Mouse (Mus musculus): ENCODE results near the gene Henmt1.

Henmt1 gene

GRCm38 (mm10) chr3:108940001-108940633 is 444 bp downstream of the Henmt1 start, which contains the start of gene Gm9857:
Gm9857 (minus strand) TSS chr3:108940445.
- no peak for DNase-seq (ENCODE audit: low read depth in 2 of 2, low spot score in 2 of 2)

- no peak for DNase-seq (ENCODE audit: low read depth in 2 of 2, low spot score in 2 of 2)
These were observed 1.3 kb downstream of the Henmt1 start for GRCm38 (mm10) chr3:108940996-108941395.

GRCm38 (mm10) chr3:108957976-108958375 is 18.3 kb downstream of the Henmt1 start:
- DNase-seq (ENCODE audit: low read depth in 2 of 2, low spot score in 2 of 2), result no peak

- DNase-seq (ENCODE audit: low read depth in 2 of 2, low spot score in 2 of 2), result no peak
These were observed 20.1 kb downstream of the Henmt1 start for GRCm38 (mm10) chr3:108959680-108960295.

GRCm38 (mm10) chr3:108961226-108961625 is 21.6 kb downstream of the Henmt1 start:
- DNase-seq (ENCODE audit: low read depth in 2 of 2, low spot score in 2 of 2), result no peak

GRCm38 (mm10) chr3:108961655-108962054 is 22.0 kb downstream of the Henmt1 start:
- no peak for DNase-seq (ENCODE audit: low read depth in 2 of 2, low spot score in 2 of 2)

GRCm38 (mm10) chr3:108963278-108963677 is 23.6 kb downstream of the Henmt1 start:
- no peak for DNase-seq (ENCODE audit: low read depth in 2 of 2, low spot score in 2 of 2)

- DNase-seq (ENCODE audit: low read depth in 2 of 2, low spot score in 2 of 2), result no peak
These were observed 24.1 kb downstream of the Henmt1 start for GRCm38 (mm10) chr3:108963776-108964175.

- DNase-seq (ENCODE audit: low read depth in 2 of 2, low spot score in 2 of 2), result no peak
These were observed 24.8 kb downstream of the Henmt1 start for GRCm38 (mm10) chr3:108964361-108965044.

GRCm38 (mm10) chr3:108966051-108966450 is 26.4 kb downstream of the Henmt1 start:
- DNase-seq (ENCODE audit: low read depth in 2 of 2, low spot score in 2 of 2), result no peak

GRCm38 (mm10) chr3:108973980-108974660 is 34.4 kb downstream of the Henmt1 start:
- DNase-seq (ENCODE audit: low read depth in 2 of 2, low spot score in 2 of 2), result no peak

- no peak for DNase-seq (ENCODE audit: low read depth in 2 of 2, low spot score in 2 of 2)
These were observed 35.3 kb downstream of the Henmt1 start for GRCm38 (mm10) chr3:108974920-108975485.

GRCm38 (mm10) chr3:108977340-108978030 is 37.8 kb downstream of the Henmt1 start:
- peak; percentile 3 to 8 for DNase-seq (ENCODE audit: low read depth in 2 of 2, low spot score in 2 of 2)

- DNase-seq (ENCODE audit: low read depth in 2 of 2, low spot score in 2 of 2), result no peak
These were observed 42.3 kb downstream of the Henmt1 start for GRCm38 (mm10) chr3:108981946-108982345.

GRCm38 (mm10) chr3:108983989-108984388 is 44.3 kb downstream of the Henmt1 start:
- no peak for DNase-seq (ENCODE audit: low read depth in 2 of 2, low spot score in 2 of 2)

GRCm38 (mm10) chr3:108986534-108986933 is 46.9 kb downstream of the Henmt1 start:
- DNase-seq (ENCODE audit: low read depth in 2 of 2, low spot score in 2 of 2), result no peak

GRCm38 (mm10) chr3:108987009-108987659 is 47.5 kb downstream of the Henmt1 start:
- no peak for DNase-seq (ENCODE audit: low read depth in 2 of 2, low spot score in 2 of 2)

GRCm38 (mm10) chr3:108989971-108990548 is 50.4 kb downstream of the Henmt1 start:
- no peak for DNase-seq (ENCODE audit: low read depth in 2 of 2, low spot score in 2 of 2)

- no peak for DNase-seq (ENCODE audit: low read depth in 2 of 2, low spot score in 2 of 2)
These were observed 54.8 kb downstream of the Henmt1 start for GRCm38 (mm10) chr3:108994477-108994876.

- no peak for DNase-seq (ENCODE audit: low read depth in 2 of 2, low spot score in 2 of 2)
These were observed 55.7 kb downstream of the Henmt1 start for GRCm38 (mm10) chr3:108995379-108995778.

Data from CD8-positive naive resting alpha-beta T cell, adult 2 months (primary cell).